Mouse (Mus musculus): Measurements from ENCODE around the gene Gm49388. TPM values are rescaled to one million over a fixed set of nuclear protein-coding genes. Genes with fewer than 3 reads are reported as not detected.
"Not testable (repeated sequence)": the region's sequence is repeated elsewhere in the genome, so short reads cannot be mapped to it uniquely, and the experiment has no call there.

Gene Gm49388
- total RNA-seq, 1 experiment: 1.9 TPM

DNA sequence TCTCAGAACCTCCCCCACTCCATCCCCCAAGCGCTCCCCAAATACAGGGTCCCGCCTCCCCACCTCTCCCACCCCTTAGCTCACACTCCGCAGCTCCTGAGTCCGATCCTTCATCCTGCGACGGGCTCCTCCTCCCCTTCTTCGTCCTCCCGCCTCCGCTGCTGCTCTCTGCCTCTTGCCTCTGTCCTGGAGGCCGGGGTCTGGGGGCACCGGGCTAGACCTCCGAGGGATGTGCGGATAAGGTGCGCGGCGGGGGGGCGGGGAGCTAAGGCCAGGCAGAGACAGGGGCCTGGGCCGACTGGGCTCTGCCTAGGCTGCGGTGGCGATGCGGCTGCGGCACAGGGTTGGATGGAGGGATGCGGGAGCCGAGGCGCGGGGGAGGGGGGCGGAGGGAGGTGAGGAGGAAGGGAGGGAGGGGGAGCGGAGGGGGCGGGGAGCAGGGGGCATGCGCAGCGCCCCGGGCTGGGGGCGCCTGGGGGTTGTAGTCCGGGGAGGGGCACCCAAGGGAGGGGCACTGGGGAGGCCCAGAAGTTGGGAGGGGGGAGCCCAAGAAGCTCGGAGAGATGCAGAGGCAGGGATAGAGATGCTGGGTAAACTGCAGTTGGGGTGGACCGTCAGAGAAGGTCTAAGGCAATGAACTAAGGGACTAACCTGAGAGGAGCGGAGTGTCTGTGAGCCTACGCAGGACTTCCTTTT lies 38.9 kb downstream of the Gm49388 start, which contains the start of the genes Stx4a and Stx1b:
Stx4a (plus strand) TSS at position 119 of the 696 bp plus-strand sequence.
Stx1b (minus strand) TSS at position 374 of the 696 bp plus-strand sequence.
- peak within 1 kb of the TSS; percentile 79 to 83 for H3K4me3 ChIP-seq (ENCODE audit: insufficient read depth in 1 of 2, low read depth in 1 of 2, low read length in 2 of 2, poor library complexity in 1 of 2, severe bottlenecking in 1 of 2)
- H3K9me3 ChIP-seq (ENCODE audit: control insufficient read depth, insufficient read depth, low read depth, low read length): no peaks in the 10 kb centered on the region
- TF ChIP-seq MAFK (IDR thresholded peaks at IDR 0.05; ENCODE audit: insufficient read depth, low read depth, low read length) (no peak), HCFC1 (IDR thresholded peaks at IDR 0.05; ENCODE audit: borderline replicate concordance, insufficient read depth, low read length) (peak; percentile 71; the same call in 1 of the 2 replicates), ZC3H11A (IDR thresholded peaks at IDR 0.05; ENCODE audit: borderline replicate concordance, low read depth, low read length) (no peak), ZNF384 (IDR thresholded peaks at IDR 0.05; ENCODE audit: low read depth, low read length) (no peak), CHD2 (IDR thresholded peaks at IDR 0.05; ENCODE audit: low read depth, low read length) (no peak)
- H3K36me3 ChIP-seq (ENCODE audit: control insufficient read depth, insufficient read depth, low read length, poor library complexity, severe bottlenecking): no peaks in the 10 kb centered on the region
- peaks cover 0 to 2% of the 10 kb centered on the region in 2 experiments; a peak in 1 of 4 replicates for H3K4me1 ChIP-seq (ENCODE audit: control insufficient read depth in 2 of 2, insufficient read depth in 2 of 2, low read length in 2 of 2, poor library complexity in 1 of 2)
- DNase-seq (ENCODE audit: low read depth, low spot score): no peak
- peak within 1 kb of the TSS; percentile 59 for H3K9ac ChIP-seq (ENCODE audit: insufficient read depth, low read depth, low read length, poor library complexity, severe bottlenecking)
- in situ Hi-C loops (cut with MboI; ENCODE audit: low sequenced_read_pairs in 2 of 2, unreplicated experiment in 2 of 2): no loop called here
- H3K27ac ChIP-seq (ENCODE audit: insufficient read depth, low read depth, low read length, poor library complexity, severe bottlenecking): no peak within 1 kb of the TSS

GRCm38 (mm10) chr7:127835550-127835949 lies 50.1 kb downstream of the Gm49388 start:
- Histone ChIP-seq H3K9ac (ENCODE audit: insufficient read depth, low read depth, low read length, poor library complexity, severe bottlenecking) (no peak overlapping the region), H3K9me3 (ENCODE audit: control insufficient read depth, insufficient read depth, low read depth, low read length) (no peaks in the 10 kb centered on the region), H3K4me3 (ENCODE audit: insufficient read depth in 1 of 2, low read depth in 1 of 2, low read length in 2 of 2, poor library complexity in 1 of 2, severe bottlenecking in 1 of 2) (no peak overlapping the region), H3K4me1 (ENCODE audit: control insufficient read depth in 2 of 2, insufficient read depth in 2 of 2, low read length in 2 of 2, poor library complexity in 1 of 2) (no peaks in the 10 kb centered on the region), H3K27ac (ENCODE audit: insufficient read depth, low read depth, low read length, poor library complexity, severe bottlenecking) (no peak overlapping the region), H3K36me3 (ENCODE audit: control insufficient read depth, insufficient read depth, low read length, poor library complexity, severe bottlenecking) (no peaks in the 10 kb centered on the region)
- in situ Hi-C loops (cut with MboI; ENCODE audit: low sequenced_read_pairs in 2 of 2, unreplicated experiment in 2 of 2): no loop called here
- no peak for DNase-seq (ENCODE audit: low read depth, low spot score)
- TF ChIP-seq MAFK (IDR thresholded peaks at IDR 0.05; ENCODE audit: insufficient read depth, low read depth, low read length) (no peak), ZNF384 (IDR thresholded peaks at IDR 0.05; ENCODE audit: low read depth, low read length) (no peak), HCFC1 (IDR thresholded peaks at IDR 0.05; ENCODE audit: borderline replicate concordance, insufficient read depth, low read length) (no peak), CHD2 (IDR thresholded peaks at IDR 0.05; ENCODE audit: low read depth, low read length) (no peak), ZC3H11A (IDR thresholded peaks at IDR 0.05; ENCODE audit: borderline replicate concordance, low read depth, low read length) (no peak)

DNA sequence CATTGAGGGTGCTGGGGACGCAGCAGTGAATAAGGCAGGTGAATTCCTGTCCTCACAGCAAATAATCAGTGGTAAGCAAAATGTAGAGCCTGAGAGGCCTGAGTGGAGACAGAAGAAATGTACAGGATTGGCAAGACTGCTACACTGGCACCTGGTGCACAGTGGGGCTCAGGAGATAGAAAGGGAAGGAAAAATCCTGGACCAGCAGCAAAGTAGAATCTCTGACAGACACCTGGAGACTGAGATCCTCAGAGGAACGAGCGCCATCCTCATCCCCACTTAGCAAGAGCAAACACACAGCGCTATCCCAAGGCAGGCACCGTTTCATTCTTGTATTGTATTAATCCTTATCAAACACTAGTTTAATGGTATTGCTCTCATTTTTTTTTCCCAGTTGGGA lies 52.1 kb downstream of the Gm49388 start:
- H3K4me3 ChIP-seq (ENCODE audit: insufficient read depth in 1 of 2, low read depth in 1 of 2, low read length in 2 of 2, poor library complexity in 1 of 2, severe bottlenecking in 1 of 2): no peak overlapping the region
- H3K27ac ChIP-seq (ENCODE audit: insufficient read depth, low read depth, low read length, poor library complexity, severe bottlenecking): no peak overlapping the region
- no peaks in the 10 kb centered on the region for H3K9me3 ChIP-seq (ENCODE audit: control insufficient read depth, insufficient read depth, low read depth, low read length)
- no peaks in the 10 kb centered on the region for H3K36me3 ChIP-seq (ENCODE audit: control insufficient read depth, insufficient read depth, low read length, poor library complexity, severe bottlenecking)
- no peak overlapping the region for H3K9ac ChIP-seq (ENCODE audit: insufficient read depth, low read depth, low read length, poor library complexity, severe bottlenecking)
- H3K4me1 ChIP-seq (ENCODE audit: control insufficient read depth in 2 of 2, insufficient read depth in 2 of 2, low read length in 2 of 2, poor library complexity in 1 of 2): peaks cover 0 to 3% of the 10 kb centered on the region in 2 experiments; a peak in 2 of 4 replicates
- in situ Hi-C loops (cut with MboI; ENCODE audit: low sequenced_read_pairs in 2 of 2, unreplicated experiment in 2 of 2): no loop called here
- TF ChIP-seq CHD2 (IDR thresholded peaks at IDR 0.05; ENCODE audit: low read depth, low read length) (no peak), HCFC1 (IDR thresholded peaks at IDR 0.05; ENCODE audit: borderline replicate concordance, insufficient read depth, low read length) (no peak), ZNF384 (IDR thresholded peaks at IDR 0.05; ENCODE audit: low read depth, low read length) (no peak), MAFK (IDR thresholded peaks at IDR 0.05; ENCODE audit: insufficient read depth, low read depth, low read length) (no peak), ZC3H11A (IDR thresholded peaks at IDR 0.05; ENCODE audit: borderline replicate concordance, low read depth, low read length) (no peak)
- no peak for DNase-seq (ENCODE audit: low read depth, low spot score)

DNA sequence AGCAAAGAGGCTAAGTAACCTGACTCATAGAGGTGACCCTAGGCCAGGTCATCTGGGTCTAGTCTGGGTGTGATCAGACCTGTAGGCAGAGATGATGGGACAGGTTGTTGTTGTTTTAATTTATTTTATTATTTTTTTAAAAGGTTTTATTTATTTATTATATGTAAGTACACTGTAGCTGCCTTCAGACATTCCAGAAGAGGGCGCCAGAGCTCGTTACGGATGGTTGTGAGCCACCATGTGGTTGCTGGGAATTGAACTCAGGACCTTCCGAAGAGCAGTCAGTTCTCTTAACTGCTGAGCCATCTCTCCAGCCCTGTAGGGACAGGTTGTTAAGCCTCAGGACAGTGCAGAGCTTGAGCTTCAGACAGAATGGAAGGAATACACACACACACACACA lies 52.5 kb downstream of the Gm49388 start:
- H3K4me3 ChIP-seq (ENCODE audit: insufficient read depth in 1 of 2, low read depth in 1 of 2, low read length in 2 of 2, poor library complexity in 1 of 2, severe bottlenecking in 1 of 2); H3K4me1 ChIP-seq (ENCODE audit: control insufficient read depth in 2 of 2, insufficient read depth in 2 of 2, low read length in 2 of 2, poor library complexity in 1 of 2); in situ Hi-C loops (cut with MboI; ENCODE audit: low sequenced_read_pairs in 2 of 2, unreplicated experiment in 2 of 2); H3K27ac ChIP-seq (ENCODE audit: insufficient read depth, low read depth, low read length, poor library complexity, severe bottlenecking); H3K9ac ChIP-seq (ENCODE audit: insufficient read depth, low read depth, low read length, poor library complexity, severe bottlenecking); H3K9me3 ChIP-seq (ENCODE audit: control insufficient read depth, insufficient read depth, low read depth, low read length); DNase-seq (ENCODE audit: low read depth, low spot score); H3K36me3 ChIP-seq (ENCODE audit: control insufficient read depth, insufficient read depth, low read length, poor library complexity, severe bottlenecking): not testable (repeated sequence)

- H3K9ac ChIP-seq (ENCODE audit: insufficient read depth, low read depth, low read length, poor library complexity, severe bottlenecking); H3K4me3 ChIP-seq (ENCODE audit: insufficient read depth in 1 of 2, low read depth in 1 of 2, low read length in 2 of 2, poor library complexity in 1 of 2, severe bottlenecking in 1 of 2); H3K4me1 ChIP-seq (ENCODE audit: control insufficient read depth in 2 of 2, insufficient read depth in 2 of 2, low read length in 2 of 2, poor library complexity in 1 of 2); in situ Hi-C loops (cut with MboI; ENCODE audit: low sequenced_read_pairs in 2 of 2, unreplicated experiment in 2 of 2); H3K9me3 ChIP-seq (ENCODE audit: control insufficient read depth, insufficient read depth, low read depth, low read length); DNase-seq (ENCODE audit: low read depth, low spot score); H3K36me3 ChIP-seq (ENCODE audit: control insufficient read depth, insufficient read depth, low read length, poor library complexity, severe bottlenecking); H3K27ac ChIP-seq (ENCODE audit: insufficient read depth, low read depth, low read length, poor library complexity, severe bottlenecking): not testable (repeated sequence)
Observed at GRCm38 (mm10) chr7:127840031-127840430, 54.6 kb downstream of the Gm49388 start.
